Mouse (Mus musculus) heart, postnatal 0 days (tissue): ENCODE data around the gene Plau. TPM values are rescaled to one million over a fixed set of nuclear protein-coding genes. Genes with fewer than 3 reads are reported as not detected.

Source experiments
- ATAC-seq: fragments of 200-750 bp; cut with Nextera tagmentation; 2 replicates; pipeline ENCODE4 v1.8.0; 2017; ENCODE audit warnings: low read depth, moderate number of reproducible peaks, moderate library complexity; ENCODE audit not compliant: insufficient read depth
- DNase-seq: peaks from one replicate; pipeline ENCODE4 v3.0.0-alpha.2; 2016; ENCODE audit warnings: low spot score
- H3K27ac ChIP-seq: fragments of 300-500 bp; sonication (generic); 2 replicates; pipeline ENCODE4 v1.5.1; 2014; ENCODE audit warnings: low read depth, mild to moderate bottlenecking
- H3K27me3 ChIP-seq: fragments of 300-500 bp; sonication (generic); 2 replicates; pipeline ENCODE4 v1.6.1; 2014; ENCODE audit warnings: low read length, mixed read lengths; ENCODE audit not compliant: control insufficient read depth, insufficient read depth
- H3K36me3 ChIP-seq: fragments of 300-500 bp; sonication (generic); replicated peaks from 2 replicates; pipeline ENCODE4 v1.6.1; 2014; ENCODE audit warnings: low read length, mixed read lengths; ENCODE audit not compliant: control insufficient read depth, insufficient read depth
- H3K4me1 ChIP-seq: fragments of 300-500 bp; sonication (generic); 2 replicates; pipeline ENCODE4 v1.6.1; 2014; ENCODE audit warnings: antibody characterized with exemption; ENCODE audit not compliant: control insufficient read depth, insufficient read depth
- H3K4me2 ChIP-seq: fragments of 300-500 bp; sonication (generic); 2 replicates; pipeline ENCODE4 v1.6.1; 2014; ENCODE audit warnings: low read depth, mild to moderate bottlenecking, low read length, moderate library complexity
- H3K4me3 ChIP-seq: fragments of 300-500 bp; sonication (generic); 2 replicates; pipeline ENCODE4 v1.5.1; 2014; ENCODE audit warnings: low read depth, low read length
- H3K9ac ChIP-seq: fragments of 300-500 bp; sonication (generic); replicated peaks from 2 replicates; pipeline ENCODE4 v1.6.1; 2014; ENCODE audit warnings: low read depth, low read length, mixed read lengths
- H3K9me3 ChIP-seq: fragments of 300-500 bp; sonication (generic); replicated peaks from 2 replicates; pipeline ENCODE4 v1.6.1; 2016; ENCODE audit warnings: low read length; ENCODE audit not compliant: control insufficient read depth
- CTCF ChIP-seq: IDR thresholded peaks from 2 replicates; pipeline ENCODE4 v1.5.1; 2016; ENCODE audit warnings: antibody characterized with exemption, control low read depth, low read depth
- EP300 ChIP-seq: IDR thresholded peaks from 2 replicates; pipeline ENCODE4 v1.6.1; 2016; ENCODE audit warnings: antibody characterized with exemption, low read depth
- WGBS: fragments of 180-500 bp; shearing (Covaris S2); extraction: QIAGEN DNeasy Blood & Tissue Kit; methylation state at CpG from one replicate; pipeline ENCODE4 v1.1.7; 2014; 5-methylcytosine and 5-hydroxymethylcytosine counted together
- polyA plus RNA-seq: library from polyadenylated mRNA; unstranded; fragments of >200 nt; fragmentation: Nextera tagmentation; extraction: Ambion mirVana; gene quantifications from 2 replicates; pipeline ENCODE4 v1.2.1, GENCODE M21; 2015
- total RNA-seq: library from RNA; depleted of rRNA; stranded (reverse); fragments of >200 nt; gene quantifications from 2 replicates; pipeline ENCODE4 v1.2.3, GENCODE M21; 2014; ENCODE audit warnings: low replicate concordance

Gene Plau
- total and polyA plus RNA-seq, 2 experiments from 2014 or later = 0.89 to 4.2 TPM

GRCm38 (mm10) chr14:20850498-20850897 is 14.0 kb downstream of the Plau start:
- DNase-seq (no peak), ATAC-seq (no peak)
- H3K9ac ChIP-seq = no peak overlapping the region
- no peak overlapping the region for H3K4me3 ChIP-seq
- H3K4me2 ChIP-seq = no peak overlapping the region
- no peaks in the 10 kb centered on the region for H3K36me3 ChIP-seq
- H3K9me3 ChIP-seq = no peaks in the 10 kb centered on the region
- no peak overlapping the region for H3K27ac ChIP-seq
- 74% methylated on average over 2 of the region's 2 CpGs for WGBS
- H3K4me1 ChIP-seq = peaks cover 5% of the 10 kb centered on the region; the same call in 1 of the 2 replicates
- TF ChIP-seq CTCF (no peak), EP300 (no peak)
- H3K27me3 ChIP-seq = no peaks in the 10 kb centered on the region

- no peaks in the 10 kb centered on the region for H3K27me3 ChIP-seq
- DNase-seq = no peak
Observed at GRCm38 (mm10) chr14:20851776-20852175, 15.3 kb downstream of the Plau start.

GRCm38 (mm10) chr14:20861152-20861551 is 24.7 kb downstream of the Plau start:
- Histone ChIP-seq H3K27ac (no peak overlapping the region), H3K27me3 (no peaks in the 10 kb centered on the region), H3K4me1 (no peaks in the 10 kb centered on the region), H3K4me2 (no peak overlapping the region), H3K9me3 (no peaks in the 10 kb centered on the region), H3K9ac (no peak overlapping the region), H3K36me3 (no peaks in the 10 kb centered on the region), H3K4me3 (no peak overlapping the region)
- WGBS = 78% methylated on average over 2 of the region's 2 CpGs
- TF ChIP-seq EP300 = no peak
- TF ChIP-seq CTCF = no peak
- DNase-seq = no peak
- ATAC-seq = no peak

More at GRCm38 (mm10) chr14:20851776-20852175, 15.3 kb downstream of the Plau start:
- Histone ChIP-seq H3K4me1 (no peaks in the 10 kb centered on the region), H3K9ac (no peak overlapping the region), H3K4me3 (no peak overlapping the region), H3K36me3 (no peaks in the 10 kb centered on the region), H3K27ac (no peak overlapping the region), H3K9me3 (no peaks in the 10 kb centered on the region), H3K4me2 (no peak overlapping the region)
- no peak for ATAC-seq
- TF ChIP-seq EP300 (no peak), CTCF (no peak)

GRCm38 (mm10) chr14:20861559-20861958 is 25.1 kb downstream of the Plau start:
- no peak for DNase-seq
- 51% methylated on average over 5 of the region's 5 CpGs for WGBS
- Histone ChIP-seq H3K9me3 (no peaks in the 10 kb centered on the region), H3K4me2 (no peak overlapping the region), H3K4me1 (no peaks in the 10 kb centered on the region), H3K27me3 (no peaks in the 10 kb centered on the region), H3K36me3 (no peaks in the 10 kb centered on the region), H3K9ac (no peak overlapping the region), H3K27ac (no peak overlapping the region), H3K4me3 (no peak overlapping the region)
- TF ChIP-seq EP300 (no peak), CTCF (no peak)
- no peak for ATAC-seq

GRCm38 (mm10) chr14:20863306-20864065 is 27.0 kb downstream of the Plau start:
- H3K27me3 ChIP-seq = no peaks in the 10 kb centered on the region
- no peaks in the 10 kb centered on the region for H3K4me1 ChIP-seq
- no peak overlapping the region for H3K4me3 ChIP-seq
- H3K36me3 ChIP-seq = no peaks in the 10 kb centered on the region
- H3K27ac ChIP-seq = no peak overlapping the region
- H3K9me3 ChIP-seq = no peaks in the 10 kb centered on the region
- no peak for TF ChIP-seq EP300
- TF ChIP-seq CTCF = no peak
- no peak for ATAC-seq
- 72% methylated on average over 6 of the region's 6 CpGs for WGBS
- DNase-seq = no peak
- no peak overlapping the region for H3K4me2 ChIP-seq
- no peak overlapping the region for H3K9ac ChIP-seq

- no peak for ATAC-seq
Observed at GRCm38 (mm10) chr14:20864192-20864591, 27.7 kb downstream of the Plau start.

More at GRCm38 (mm10) chr14:20864192-20864591, 27.7 kb downstream of the Plau start:
- no peaks in the 10 kb centered on the region for H3K27me3 ChIP-seq
- H3K9me3 ChIP-seq = no peaks in the 10 kb centered on the region
- no peak overlapping the region for H3K27ac ChIP-seq
- H3K4me2 ChIP-seq = no peak overlapping the region
- H3K4me3 ChIP-seq = no peak overlapping the region
- DNase-seq = no peak
- no peaks in the 10 kb centered on the region for H3K4me1 ChIP-seq
- H3K9ac ChIP-seq = no peak overlapping the region
- no peak for TF ChIP-seq EP300
- no peak for TF ChIP-seq CTCF
- H3K36me3 ChIP-seq = no peaks in the 10 kb centered on the region
- 70% methylated on average over 4 of the region's 4 CpGs for WGBS
